Mouse (Mus musculus): ENCODE measurements around the gene Trpv2. TPM values are rescaled to one million over a fixed set of nuclear protein-coding genes. Genes with fewer than 3 reads are reported as not detected.

Trpv2 gene
- 6.4 and 7.7 TPM in 2 replicates for total RNA-seq (2014; rRNA removed; ENCODE audit: low replicate concordance)
- polyA plus RNA-seq (2015; fragmentation: Nextera tagmentation; extraction: Ambion mirVana) = 2.6 and 3.0 TPM in 2 replicates

DNA sequence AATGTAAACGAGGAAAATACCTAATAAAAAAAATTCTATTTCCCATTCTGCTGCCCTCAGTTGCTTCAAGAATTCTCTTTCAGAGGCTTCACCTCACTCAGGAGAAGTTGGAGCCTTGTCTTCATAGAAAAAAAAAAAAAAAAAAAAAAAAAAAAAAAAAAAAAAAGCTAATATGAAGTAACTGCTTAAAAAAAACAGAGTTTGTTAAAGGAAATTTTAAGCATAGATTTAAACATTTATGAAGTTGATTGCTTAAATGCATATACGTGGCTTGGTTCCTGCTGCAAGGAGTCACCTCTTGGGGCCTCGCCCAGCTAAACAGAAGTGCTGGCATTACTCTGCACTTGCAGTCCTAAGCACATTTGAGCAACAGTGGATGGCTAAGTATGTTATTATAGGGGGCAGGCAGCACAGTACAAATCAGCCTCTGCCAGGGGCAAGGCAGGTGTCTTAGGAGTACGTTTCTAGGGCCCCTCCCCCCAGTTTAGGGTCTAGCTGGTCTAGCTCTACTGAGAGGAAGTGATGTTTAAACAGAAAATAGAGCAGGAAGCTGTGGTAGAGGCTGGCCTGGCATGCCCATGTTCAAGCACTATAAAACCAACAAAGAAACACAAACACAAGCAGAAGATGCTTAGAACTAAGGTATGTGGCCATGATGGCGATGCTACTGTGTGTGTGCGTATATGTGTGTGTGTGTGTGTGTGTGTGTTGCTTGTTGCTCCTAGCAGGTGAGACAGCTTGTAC lies at the start of gene Trpv2:
TSS of gene Trpv2 (plus strand) at position 528 of the 744 bp plus-strand sequence.
- no peak for ATAC-seq (ENCODE audit: insufficient read depth, low read depth)
- H3K27me3 ChIP-seq (ENCODE audit: control insufficient read depth, insufficient read depth, low read length) = no peaks in the 10 kb centered on the region
- WGBS = 70% methylated on average over 6 of the region's 6 CpGs

DNA sequence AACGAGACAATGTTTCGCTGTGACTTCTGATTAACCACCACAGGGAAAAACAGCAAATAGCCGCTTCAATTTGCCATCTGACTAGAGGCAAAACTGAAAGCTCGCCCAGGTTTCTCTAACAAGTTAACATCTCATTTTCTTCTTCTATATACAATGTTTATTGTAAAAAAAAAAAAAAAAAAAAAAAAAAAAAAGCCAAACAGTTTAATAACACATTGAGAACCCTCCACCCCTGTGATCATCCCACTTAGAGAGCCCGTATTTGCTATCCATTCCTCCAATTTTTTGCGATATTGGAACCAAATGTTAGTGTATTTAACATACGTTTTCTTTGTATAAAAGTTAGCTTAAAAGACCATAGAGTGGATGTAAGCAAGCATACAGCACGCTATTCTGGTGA lies 37.2 kb upstream of the Trpv2 start:
- ATAC-seq (ENCODE audit: insufficient read depth, low read depth) (no peak), DNase-seq (ENCODE audit: low spot score) (no peak)
- TF ChIP-seq EP300 (IDR thresholded peaks at IDR 0.05; ENCODE audit: low read depth) (no peak), CTCF (IDR thresholded peaks at IDR 0.05; ENCODE audit: low read depth) (no peak)
- Histone ChIP-seq H3K27ac (ENCODE audit: low read depth) (no peak overlapping the region), H3K4me2 (ENCODE audit: low read depth, low read length) (peak overlapping the region; percentile 90; the same call in 1 of the 2 replicates), H3K4me1 (ENCODE audit: control insufficient read depth, insufficient read depth) (peaks cover 9% of the 10 kb centered on the region; the same call in 1 of the 2 replicates), H3K9ac (replicated peaks; ENCODE audit: low read depth, low read length) (no peak overlapping the region), H3K9me3 (replicated peaks; ENCODE audit: control insufficient read depth, low read length) (no peaks in the 10 kb centered on the region), H3K4me3 (ENCODE audit: low read depth, low read length) (no peak overlapping the region), H3K36me3 (replicated peaks; ENCODE audit: control insufficient read depth, insufficient read depth, low read length) (no peaks in the 10 kb centered on the region), H3K27me3 (ENCODE audit: control insufficient read depth, insufficient read depth, low read length) (no peaks in the 10 kb centered on the region)
- 92% methylated on average over 8 of the region's 8 CpGs for WGBS

More for the DNA sequence above, at the start of gene Trpv2:
- Histone ChIP-seq H3K27ac (ENCODE audit: low read depth) (no peak within 1 kb of the TSS; the same call in 1 of the 2 replicates), H3K4me2 (ENCODE audit: low read depth, low read length) (peak within 1 kb of the TSS; percentile 88), H3K9ac (replicated peaks; ENCODE audit: low read depth, low read length) (no peak within 1 kb of the TSS), H3K36me3 (replicated peaks; ENCODE audit: control insufficient read depth, insufficient read depth, low read length) (no peaks in the 10 kb centered on the region), H3K4me1 (ENCODE audit: control insufficient read depth, insufficient read depth) (no peaks in the 10 kb centered on the region), H3K9me3 (replicated peaks; ENCODE audit: control insufficient read depth, low read length) (no peaks in the 10 kb centered on the region), H3K4me3 (ENCODE audit: low read depth, low read length) (peak within 1 kb of the TSS; percentile 55)
- DNase-seq (ENCODE audit: low spot score) = no peak
- no peak for TF ChIP-seq EP300 (IDR thresholded peaks at IDR 0.05; ENCODE audit: low read depth)
- no peak for TF ChIP-seq CTCF (IDR thresholded peaks at IDR 0.05; ENCODE audit: low read depth)

DNA sequence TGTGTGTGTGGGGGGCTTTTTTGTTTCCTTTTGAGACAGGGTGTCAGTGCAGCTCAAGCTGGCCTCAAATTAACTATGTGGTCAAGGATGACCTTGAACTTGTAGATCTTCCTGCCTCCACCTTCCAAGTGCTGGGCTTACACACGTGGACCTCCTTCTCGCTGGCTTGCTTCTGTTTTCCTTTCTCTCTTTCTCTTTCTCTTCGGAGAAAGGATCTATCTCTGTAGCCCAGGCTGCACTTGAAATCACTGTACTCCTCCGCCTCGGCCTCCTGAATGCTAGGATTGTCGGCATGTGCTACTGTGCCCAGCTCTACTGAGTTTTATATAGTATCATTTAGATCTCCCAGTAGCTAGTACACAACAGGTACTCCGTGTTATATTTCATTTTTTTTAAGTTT lies 36.7 kb upstream of the Trpv2 start:
- Histone ChIP-seq H3K27me3 (ENCODE audit: control insufficient read depth, insufficient read depth, low read length) (no peaks in the 10 kb centered on the region), H3K4me2 (ENCODE audit: low read depth, low read length) (peak overlapping the region; percentile 90; the same call in 1 of the 2 replicates), H3K27ac (ENCODE audit: low read depth) (no peak overlapping the region), H3K36me3 (replicated peaks; ENCODE audit: control insufficient read depth, insufficient read depth, low read length) (no peaks in the 10 kb centered on the region), H3K4me3 (ENCODE audit: low read depth, low read length) (0 out of 2 replicates have a peak overlapping the region, but pooled peaks have one; percentile 85), H3K9me3 (replicated peaks; ENCODE audit: control insufficient read depth, low read length) (no peaks in the 10 kb centered on the region), H3K4me1 (ENCODE audit: control insufficient read depth, insufficient read depth) (peaks cover 9% of the 10 kb centered on the region; the same call in 1 of the 2 replicates), H3K9ac (replicated peaks; ENCODE audit: low read depth, low read length) (no peak overlapping the region)
- ATAC-seq (ENCODE audit: insufficient read depth, low read depth) (no peak), DNase-seq (ENCODE audit: low spot score) (peak; percentile 10)
- TF ChIP-seq EP300 (IDR thresholded peaks at IDR 0.05; ENCODE audit: low read depth) (no peak), CTCF (IDR thresholded peaks at IDR 0.05; ENCODE audit: low read depth) (no peak)
- 50% methylated on average over 7 of the region's 7 CpGs for WGBS

DNA sequence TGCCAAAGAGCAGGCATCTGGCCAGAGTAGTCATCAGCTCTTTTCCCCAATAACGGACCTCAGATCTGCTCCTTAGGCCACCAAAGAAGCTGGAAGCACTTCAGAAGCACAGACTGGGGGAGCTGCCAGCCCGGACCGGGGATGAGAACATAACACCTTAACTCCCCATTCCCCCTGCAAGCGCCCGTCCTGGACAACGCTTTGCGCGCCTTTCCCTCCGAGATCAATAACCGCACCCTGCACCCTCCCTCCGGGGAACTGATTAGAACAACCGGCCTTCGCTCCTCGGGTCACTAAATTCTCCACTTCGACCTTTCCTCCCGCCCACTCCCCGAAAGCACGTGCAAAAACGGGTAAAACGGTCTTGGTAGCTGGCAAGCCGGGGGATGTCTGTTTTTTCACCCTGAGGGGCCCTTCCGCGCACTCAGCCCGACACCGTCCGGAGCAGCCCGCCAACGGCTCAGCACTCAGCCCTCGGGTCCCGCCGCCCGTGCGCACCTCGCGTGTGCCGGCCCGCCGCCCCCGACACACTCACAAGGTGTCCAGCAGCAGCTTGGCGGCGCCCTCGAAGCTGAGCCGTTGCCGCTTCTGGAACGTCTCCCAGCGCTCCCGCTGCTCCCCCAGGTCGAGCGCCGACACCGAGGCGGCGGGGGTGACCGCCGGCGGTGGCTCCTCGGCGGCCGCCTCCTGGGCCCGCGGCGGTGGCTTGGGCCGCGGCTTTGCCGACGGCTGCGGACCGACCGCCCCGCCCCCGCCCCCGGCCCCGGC lies 35.8 kb upstream of the Trpv2 start:
- H3K9ac ChIP-seq (replicated peaks; ENCODE audit: low read depth, low read length) = peak overlapping the region; percentile 90
- peak overlapping the region; percentile 90 for H3K4me2 ChIP-seq (ENCODE audit: low read depth, low read length)
- no peak for TF ChIP-seq EP300 (IDR thresholded peaks at IDR 0.05; ENCODE audit: low read depth)
- no peak for TF ChIP-seq CTCF (IDR thresholded peaks at IDR 0.05; ENCODE audit: low read depth)
- DNase-seq (ENCODE audit: low spot score) (peak; percentile 36), ATAC-seq (ENCODE audit: insufficient read depth, low read depth) (peak; percentile 84)
- no peaks in the 10 kb centered on the region for H3K9me3 ChIP-seq (replicated peaks; ENCODE audit: control insufficient read depth, low read length)
- H3K4me3 ChIP-seq (ENCODE audit: low read depth, low read length) = peak overlapping the region; percentile 85
- H3K27ac ChIP-seq (ENCODE audit: low read depth) = peak overlapping the region; percentile 72
- peaks cover 9% of the 10 kb centered on the region; the same call in 1 of the 2 replicates for H3K4me1 ChIP-seq (ENCODE audit: control insufficient read depth, insufficient read depth)
- WGBS = under 1% methylated on average over 73 of the region's 73 CpGs
- no peaks in the 10 kb centered on the region for H3K36me3 ChIP-seq (replicated peaks; ENCODE audit: control insufficient read depth, insufficient read depth, low read length)
- H3K27me3 ChIP-seq (ENCODE audit: control insufficient read depth, insufficient read depth, low read length) = no peaks in the 10 kb centered on the region

DNA sequence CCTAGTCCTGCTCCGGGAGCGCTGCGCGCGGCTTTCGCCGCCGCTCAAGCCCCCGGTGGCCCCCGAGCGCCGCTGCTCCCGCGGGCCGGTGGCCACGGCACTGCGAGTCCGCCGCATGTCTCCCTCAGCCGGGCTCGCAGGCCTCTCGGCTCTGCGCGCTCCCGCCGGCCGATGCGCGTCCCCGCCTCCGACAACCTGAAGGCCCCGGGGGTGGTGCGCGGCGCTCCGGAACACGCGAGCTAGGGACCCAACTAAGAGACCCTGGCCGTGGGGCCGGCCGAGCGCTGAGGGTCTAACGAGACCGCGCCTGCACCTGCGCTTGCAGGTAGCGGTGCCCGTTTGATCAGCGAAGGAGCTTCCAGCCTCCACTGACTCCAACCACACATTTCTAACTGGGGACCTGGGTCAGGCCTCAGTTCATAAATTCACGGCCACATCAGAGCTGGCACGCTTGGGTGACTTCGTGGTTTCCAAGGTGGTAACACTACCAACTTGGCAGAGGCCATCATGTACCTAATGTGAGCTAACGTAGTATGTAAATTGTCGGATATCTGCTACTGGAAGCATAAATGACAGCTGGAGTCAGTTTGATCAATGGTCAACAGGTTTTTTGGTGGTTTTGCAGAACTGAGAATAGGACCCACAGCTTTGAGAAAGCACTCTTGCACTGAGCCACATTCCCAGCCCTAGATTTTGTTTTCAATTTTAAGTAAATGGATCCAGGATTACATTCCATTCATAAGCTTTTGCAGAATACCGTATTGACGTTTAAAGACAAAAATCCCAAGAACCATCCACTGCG lies 35.0 kb upstream of the Trpv2 start, which contains the start of gene Cenpv:
TSS of gene Cenpv (minus strand) at position 173 of the 802 bp plus-strand sequence.
- ATAC-seq (ENCODE audit: insufficient read depth, low read depth) = peak; percentile 80
- Histone ChIP-seq H3K36me3 (replicated peaks; ENCODE audit: control insufficient read depth, insufficient read depth, low read length) (no peaks in the 10 kb centered on the region), H3K9me3 (replicated peaks; ENCODE audit: control insufficient read depth, low read length) (no peaks in the 10 kb centered on the region), H3K9ac (replicated peaks; ENCODE audit: low read depth, low read length) (peak within 1 kb of the TSS; percentile 90), H3K27me3 (ENCODE audit: control insufficient read depth, insufficient read depth, low read length) (no peaks in the 10 kb centered on the region), H3K4me3 (ENCODE audit: low read depth, low read length) (peak within 1 kb of the TSS; percentile 85), H3K27ac (ENCODE audit: low read depth) (peak within 1 kb of the TSS; percentile 72), H3K4me2 (ENCODE audit: low read depth, low read length) (peak within 1 kb of the TSS; percentile 90), H3K4me1 (ENCODE audit: control insufficient read depth, insufficient read depth) (peaks cover 9% of the 10 kb centered on the region; the same call in 1 of the 2 replicates)
- WGBS = 7% methylated on average over 55 of the region's 57 CpGs
- TF ChIP-seq EP300 (IDR thresholded peaks at IDR 0.05; ENCODE audit: low read depth) = no peak
- no peak for TF ChIP-seq CTCF (IDR thresholded peaks at IDR 0.05; ENCODE audit: low read depth)
- peak; percentile 24 for DNase-seq (ENCODE audit: low spot score)

Data from heart, postnatal 0 days (tissue).